Mouse (Mus musculus): ENCODE data around the gene Fam83b.

DNA sequence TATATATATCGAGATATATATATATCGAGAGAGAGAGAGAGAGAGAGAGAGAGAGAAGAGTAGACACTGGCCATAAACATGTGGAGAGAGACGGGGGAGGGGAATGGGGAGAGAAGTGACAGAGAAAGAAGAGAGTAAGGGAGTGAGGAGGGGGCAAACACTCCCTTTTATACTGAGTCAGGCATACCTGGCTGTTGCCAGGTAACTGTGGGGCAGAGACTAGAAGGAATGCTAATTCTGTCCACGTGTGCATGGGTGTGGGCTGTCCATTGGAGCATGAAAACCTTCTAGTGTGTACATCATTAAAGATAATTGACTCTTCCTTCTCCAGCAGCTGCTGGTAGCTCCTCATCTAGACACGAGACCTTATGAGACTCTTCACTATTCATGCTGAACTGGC is 36.8 kb upstream of the Fam83b start:
- TF ChIP-seq CTCF (IDR thresholded peaks at IDR 0.05) (no peak), EP300 (IDR thresholded peaks at IDR 0.05) (no peak)
